Mouse (Mus musculus) embryo, embryonic 11.5 days (tissue): ENCODE measurements around the gene Trpt1.
"Not testable (repeated sequence)": the region's sequence is repeated elsewhere in the genome, so short reads cannot be mapped to it uniquely, and the experiment has no call there.

Source experiments
- DNase-seq: peaks from one replicate; pipeline ENCODE4 v3.0.0-alpha.2; 2012; ENCODE audit warnings: low read depth, low spot score

Gene Trpt1

DNA sequence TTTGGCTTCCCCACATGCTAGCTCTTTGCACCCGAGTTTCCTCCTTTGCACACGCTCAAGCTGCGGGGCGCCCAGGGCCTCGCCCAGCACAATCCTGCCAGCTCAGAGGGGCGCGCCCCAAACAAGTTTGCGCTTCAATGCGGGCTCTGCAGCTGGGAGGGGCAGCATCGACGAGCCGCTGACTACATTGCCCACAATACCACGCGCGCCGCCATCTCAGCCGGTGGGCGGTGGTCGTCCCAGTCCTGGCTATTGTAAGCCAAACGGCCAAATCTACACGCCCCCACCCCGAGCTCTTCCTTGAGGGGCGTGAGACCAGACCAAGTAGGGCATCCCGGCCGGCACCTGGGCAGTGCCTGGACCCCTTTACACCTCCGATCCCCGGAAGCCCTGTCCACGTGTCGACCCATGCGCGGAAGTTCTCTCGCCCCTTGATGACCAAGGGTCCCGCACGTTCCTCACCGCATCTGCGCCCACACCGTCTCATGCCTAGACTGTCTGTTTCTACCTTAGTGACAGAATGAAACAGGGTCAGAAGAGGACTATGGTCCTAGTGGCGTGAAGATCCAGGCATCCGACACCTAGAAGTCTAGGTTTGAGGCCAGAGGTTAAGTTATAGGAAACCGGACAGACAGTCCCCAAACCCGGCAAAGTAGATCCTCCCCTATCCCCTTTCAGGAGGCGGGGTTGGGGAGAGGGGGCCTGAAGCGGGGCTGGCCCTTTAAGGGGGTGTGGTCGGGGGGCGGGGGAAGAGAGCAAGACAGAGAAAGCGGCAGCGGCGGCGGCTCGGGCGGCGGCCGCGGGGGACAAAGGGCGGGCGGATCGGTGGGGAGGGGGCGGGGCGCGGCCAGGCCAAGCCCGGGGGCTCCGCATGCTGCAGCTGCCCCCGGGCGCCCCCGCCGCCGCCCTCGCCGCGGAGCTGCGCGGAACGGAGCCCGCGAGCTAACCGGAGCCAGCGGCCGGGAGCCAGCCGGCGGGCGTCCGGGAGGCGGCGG, 21.4 kb upstream of the Trpt1 start, which contains the start of gene Ppp1r14b:
Ppp1r14b (plus strand) TSS at position 758 of the 995 bp plus-strand sequence.
- DNase-seq: peak; percentile 84

DNA sequence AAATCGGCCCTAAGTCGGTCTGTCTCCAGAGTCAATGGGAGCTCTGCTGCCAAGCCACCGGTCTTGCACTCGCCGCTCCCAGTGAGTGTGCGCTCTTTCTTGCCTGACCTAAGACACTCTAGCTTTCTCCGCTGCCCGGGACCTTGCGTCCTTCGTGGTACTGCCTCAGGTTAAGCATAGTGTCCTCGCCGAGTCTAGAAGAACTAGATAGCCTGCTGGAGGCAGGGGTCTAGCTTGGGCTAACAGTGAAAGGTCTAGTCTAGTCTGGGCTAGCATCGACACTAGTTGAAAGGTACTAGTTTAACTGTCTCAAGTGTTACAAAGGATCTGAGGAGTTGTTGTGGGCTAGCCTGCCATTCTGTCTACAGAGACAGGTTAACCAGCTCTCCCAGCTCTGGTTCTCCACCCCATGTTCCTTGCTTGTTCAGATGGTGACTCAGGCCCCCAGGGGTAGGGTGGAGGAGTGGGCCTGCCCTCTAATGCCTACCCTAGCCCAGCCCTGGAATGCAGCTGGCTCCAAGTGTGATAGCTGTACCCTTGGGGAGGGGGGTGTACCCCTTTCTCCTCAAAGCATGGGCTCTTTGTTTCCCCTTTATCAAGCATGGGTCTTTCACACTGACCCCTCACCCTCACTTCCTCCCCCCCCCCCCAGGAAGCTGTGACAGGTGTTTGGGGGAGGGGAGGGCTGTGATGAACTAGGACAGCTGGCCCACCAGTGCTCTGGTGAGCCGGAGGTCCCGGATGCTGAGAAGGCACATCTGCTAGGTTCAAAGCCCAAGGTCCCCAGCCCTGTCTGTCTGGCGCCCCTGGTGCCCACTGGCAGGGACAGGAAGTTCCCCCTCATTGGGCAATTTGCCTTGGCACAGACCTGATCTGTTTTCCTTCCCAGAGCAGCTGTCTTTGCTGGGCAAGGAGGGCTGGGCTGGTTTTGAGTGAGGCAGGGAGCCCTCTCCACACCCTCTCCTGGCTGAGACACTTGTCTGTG, 20.1 kb upstream of the Trpt1 start, which contains the start of gene Plcb3:
Plcb3 (minus strand) TSS at position 934 of the 985 bp plus-strand sequence.
- no peak for DNase-seq

DNA sequence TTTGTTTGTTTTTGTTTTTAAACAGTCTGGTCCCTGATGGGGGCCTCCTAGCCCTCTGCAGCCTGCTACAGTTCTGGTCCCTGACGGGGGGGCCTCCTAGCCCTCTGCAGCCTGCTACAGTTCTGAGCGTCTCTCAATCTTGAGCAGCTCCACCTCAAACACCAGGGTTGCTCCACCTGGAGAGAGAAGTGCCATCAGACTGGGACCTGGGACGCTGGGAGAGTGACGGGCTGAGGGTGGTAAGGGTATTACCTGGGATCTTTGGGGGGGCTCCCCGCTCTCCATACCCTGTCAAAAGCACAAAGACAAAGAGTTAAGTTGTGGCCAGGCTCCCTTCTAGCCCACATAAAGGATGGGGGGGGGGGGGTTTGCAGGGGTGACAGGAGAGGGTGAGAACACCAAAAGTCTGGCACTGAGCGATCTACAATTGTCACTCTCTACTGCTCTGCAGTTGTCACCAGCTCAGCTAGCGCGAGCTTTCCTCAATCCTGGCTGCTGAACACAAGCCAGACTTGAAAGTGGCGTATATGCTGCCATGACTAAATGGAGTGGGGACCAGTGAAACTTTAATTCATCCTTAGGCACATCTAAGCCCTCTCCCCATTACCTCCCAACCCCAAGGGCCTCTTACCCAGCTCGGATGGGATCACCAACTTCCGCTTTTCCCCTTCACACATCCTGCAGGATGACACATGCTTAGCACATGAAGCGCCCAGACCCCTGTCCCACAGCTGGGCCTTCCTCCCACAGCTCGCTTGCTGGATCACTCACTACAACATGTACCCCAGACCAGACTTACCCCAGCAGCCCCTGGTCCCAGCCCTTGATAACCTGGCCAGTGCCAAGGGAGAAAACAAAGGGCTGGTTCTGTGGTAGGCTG, 17.9 kb upstream of the Trpt1 start:
- DNase-seq: no peak

DNA sequence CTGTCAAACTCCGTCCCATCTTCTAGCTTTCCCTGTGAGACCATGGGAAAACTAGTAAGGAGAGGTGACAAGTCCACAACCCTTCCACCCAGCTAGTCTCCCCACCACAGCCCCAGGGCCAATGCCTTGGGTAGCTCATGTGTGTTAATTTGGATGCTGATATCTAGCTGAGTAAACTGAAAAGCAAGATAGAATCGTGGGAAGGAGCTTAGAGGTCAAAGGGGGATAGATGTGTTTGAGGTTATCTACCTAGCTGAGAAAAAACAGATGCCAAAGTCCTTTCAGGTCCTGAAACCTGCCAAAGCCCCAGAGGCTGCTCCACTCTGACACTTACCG, 17.3 kb upstream of the Trpt1 start:
- no peak for DNase-seq

DNA sequence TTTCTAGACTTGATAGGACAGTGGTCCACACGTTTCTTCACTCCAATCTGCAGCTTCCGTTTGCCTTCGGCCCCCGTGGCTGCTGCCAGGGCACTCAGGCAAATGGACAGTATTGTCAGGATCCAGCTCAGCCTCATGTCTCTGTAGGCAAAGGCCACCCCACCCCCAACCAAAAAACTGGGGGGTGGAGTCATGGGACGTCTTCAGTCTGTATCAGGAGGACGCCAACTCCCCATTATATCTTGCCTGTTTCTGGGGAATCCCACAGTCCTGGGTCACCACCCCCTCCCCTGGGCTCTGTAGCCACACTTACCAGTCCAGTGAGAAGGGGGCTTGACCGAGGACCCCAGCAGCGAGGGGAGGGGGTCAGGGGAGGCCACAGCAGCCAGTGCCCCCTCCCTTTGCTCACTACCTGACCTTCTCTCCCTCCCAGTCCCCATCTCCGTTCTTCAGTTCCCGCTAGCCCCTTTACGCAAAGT, 16.9 kb upstream of the Trpt1 start:
- DNase-seq: no peak

DNA sequence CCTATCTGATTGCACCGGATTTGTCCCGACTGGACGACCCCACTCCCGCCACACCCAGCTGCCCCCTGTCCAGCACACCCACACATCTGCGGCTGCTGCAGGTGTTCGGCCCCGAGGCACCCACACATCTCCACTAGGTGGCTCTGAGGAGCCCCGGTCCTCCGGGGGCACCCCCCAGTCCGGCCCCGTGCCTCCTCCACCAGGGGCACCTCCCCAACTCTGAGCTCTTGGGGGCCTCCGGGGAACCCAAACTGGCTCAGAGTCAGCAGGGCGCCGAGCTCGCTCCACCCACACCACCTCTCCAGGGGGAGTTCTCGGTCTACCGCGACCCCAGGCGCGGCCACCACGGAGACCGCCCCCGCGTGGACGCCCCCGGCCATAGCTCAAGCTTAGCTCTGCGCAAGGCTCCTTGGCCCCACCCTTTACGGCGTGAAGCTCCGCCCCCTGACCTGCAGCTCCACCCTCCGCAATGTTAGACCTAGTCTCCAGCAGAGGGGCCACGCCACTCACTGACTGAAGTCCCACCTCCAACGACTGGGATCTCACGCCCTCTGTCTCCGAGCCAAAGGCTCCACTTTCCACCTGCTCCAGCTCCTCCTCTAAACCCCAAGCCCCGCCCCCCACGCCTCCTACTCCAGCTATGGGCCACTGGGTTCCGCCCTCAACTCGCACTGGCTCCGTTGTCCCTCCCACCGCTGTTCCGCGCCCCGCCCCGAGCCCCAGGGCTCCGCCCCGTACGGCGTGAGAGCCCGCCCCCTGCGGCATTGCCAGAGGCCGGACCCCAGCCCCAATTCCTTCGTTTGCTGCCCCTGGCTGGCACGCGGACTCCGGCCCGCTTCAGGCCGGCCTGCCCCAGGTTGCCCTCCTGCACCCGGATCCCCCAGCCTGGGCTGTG, 16.2 kb upstream of the Trpt1 start:
- peak; percentile 98 for DNase-seq

DNA sequence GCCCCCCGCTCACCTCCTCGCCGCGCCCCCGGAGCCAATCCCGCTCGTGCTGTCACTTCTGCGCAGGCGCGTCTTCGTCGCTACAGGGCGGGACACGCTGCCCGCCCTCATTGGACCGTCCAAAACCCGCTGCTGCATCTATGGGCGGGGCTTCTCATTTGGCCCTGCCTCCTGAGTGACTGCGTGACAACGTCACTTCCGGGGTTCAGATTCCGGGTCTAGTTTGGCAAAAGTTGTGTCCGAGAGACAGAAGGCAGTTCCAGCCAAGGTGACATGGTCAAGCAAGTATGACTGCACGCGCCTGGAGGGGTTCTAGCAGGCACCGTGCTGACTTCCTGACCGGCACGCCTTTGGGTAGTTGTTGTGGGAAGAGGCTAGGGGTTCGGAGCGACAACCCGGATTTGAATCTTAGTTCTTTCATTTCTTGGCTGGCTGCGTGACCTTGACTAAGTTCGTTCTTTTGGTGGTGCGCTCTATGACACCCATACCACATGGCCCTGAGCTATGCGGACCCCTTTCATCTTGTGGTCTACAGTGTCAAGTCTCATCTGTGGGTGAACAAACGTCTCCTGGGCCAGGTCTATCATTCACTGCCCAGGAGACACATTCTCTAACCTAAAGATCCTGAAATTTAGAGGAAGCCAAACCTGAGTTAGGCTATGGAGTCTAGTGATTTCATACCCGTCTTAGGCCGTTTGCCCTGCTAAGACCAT, 15.4 kb upstream of the Trpt1 start, which contains the start of gene Fkbp2:
Fkbp2 (minus strand) TSS at position 121 of the 713 bp plus-strand sequence.
- peak; percentile 99 for DNase-seq

DNA sequence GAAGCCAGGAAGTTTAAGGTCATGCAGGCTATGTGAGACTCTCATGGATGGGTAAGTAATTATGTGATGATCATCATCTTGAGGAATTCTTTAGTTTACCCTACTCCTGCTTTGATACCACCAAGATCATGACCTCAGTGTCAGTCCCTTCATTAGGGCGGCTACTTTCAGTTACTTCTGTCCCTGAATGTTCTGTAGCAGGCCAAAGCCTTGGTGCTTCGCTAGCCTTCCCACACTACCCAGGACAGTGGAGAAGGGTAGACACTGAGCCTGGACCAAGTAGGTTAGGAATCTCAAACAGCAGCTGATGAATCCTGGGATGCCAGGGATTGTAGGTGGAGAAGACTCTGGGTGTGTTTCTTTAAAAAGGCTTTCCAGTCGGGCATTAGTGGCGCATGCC, 14.5 kb upstream of the Trpt1 start:
- no peak for DNase-seq

DNA sequence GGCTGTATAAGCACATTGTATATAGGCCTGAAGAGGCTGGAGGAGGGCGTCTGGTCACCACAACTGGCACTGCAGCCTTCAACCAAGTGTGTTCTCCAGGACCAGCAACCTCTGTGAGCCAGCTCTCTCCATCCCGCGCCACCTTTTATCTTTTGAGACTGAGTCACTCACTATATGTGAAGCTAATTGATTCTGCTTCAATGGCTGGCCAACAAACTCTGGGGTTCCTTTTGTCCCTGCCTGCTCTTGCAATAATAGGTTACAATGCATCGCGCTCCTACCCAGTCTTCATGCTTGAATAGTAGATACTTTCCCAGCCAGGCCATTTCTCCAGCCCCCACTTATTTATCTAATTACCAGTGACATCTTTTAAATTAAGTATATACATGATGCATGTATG, 12.3 kb upstream of the Trpt1 start:
- DNase-seq: no peak

DNA sequence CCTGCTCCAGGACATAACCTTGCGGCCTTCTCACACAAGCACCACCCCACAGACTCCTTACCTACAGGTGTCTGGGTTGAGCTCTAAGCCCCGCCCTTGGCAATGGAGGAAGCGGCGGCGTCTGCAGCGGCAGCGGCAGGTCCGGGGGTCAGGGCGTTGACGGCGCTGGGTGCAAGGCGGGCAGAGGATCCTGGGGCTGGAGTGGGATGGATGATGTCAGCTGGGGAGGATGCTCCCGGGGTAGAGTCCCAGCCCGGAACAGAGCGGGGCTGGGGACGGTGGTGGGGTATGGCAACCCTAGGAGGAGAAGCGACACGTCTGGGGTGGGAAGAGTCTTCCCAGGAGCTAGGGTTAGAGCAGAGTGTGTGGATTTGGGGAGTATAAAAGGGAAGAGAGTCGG, 10.6 kb upstream of the Trpt1 start:
- no peak for DNase-seq

DNA sequence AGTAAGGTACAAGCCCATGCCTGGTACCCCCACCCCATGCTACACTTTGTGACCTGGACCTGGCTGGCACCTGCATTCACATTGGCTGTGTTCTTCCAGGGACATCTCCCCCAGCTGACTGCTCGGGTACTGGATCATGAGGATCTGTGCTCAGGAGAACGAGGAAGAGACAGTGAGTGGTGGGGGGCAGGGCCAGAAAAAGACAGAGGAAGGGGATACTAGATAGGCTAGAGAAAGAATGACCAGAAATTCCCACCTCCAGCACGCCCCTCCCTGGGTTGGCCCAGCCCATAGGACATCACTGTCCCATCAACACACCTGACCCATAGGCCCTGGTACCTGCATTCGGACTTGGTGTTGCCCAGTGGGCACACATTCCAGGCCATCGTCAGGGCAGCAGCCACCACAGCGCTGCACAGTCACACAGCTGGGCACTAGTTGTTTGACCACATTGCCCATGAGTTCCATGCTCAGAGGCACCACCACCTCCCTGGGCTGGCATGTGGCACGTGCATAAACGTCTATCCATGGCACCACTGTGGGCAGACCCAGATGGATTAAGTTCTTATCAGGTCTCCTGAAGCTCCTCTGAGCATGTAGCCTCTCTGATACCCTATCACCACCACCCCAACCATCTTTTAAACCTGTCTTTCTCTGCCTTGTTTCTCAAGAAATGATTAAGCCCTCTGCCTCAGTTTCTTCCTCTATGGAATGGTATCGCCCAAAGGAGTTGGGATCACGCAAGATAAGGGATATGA, 9.8 kb upstream of the Trpt1 start:
- no peak for DNase-seq

DNA sequence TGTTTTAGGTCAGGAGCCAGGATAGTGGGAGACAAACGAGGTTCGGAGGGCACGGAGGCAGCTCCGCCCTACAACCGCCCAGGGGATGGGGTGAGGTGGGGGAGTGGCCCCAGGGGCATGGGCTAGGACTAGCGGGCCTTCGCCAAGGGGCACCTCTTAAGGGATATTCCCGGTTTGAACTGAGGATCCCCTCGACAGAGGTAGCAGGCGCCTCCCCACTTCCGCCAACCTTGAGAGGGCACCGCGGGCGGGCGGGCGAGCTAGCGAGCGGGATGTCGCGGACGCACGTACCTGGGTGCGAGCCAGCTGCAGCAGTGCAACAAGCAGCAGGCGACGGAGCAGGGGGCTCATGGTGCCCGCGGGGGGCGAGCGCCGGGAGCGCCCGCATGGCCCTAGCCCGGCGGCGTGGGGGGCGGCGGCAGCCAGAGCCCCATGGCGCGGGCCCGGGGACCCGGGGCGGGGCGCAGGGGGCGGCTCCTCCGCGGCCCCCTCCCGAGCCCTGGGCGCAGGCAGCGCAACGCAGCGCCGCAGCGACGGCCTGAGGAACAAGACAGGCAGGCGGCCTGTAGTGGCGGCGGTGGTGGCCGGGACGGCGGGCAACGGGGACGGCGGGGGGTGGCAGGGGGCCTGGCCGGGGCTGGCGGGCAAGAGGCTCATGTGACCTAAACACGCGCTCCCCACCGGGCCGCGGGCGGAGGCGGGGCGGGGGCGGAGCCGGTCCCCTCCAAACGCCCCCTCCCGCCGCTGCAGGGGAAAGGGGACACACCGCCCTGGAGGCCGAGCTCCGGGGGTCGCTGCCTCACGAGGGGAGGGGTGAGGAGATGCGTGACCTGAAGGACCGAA, 8.6 kb upstream of the Trpt1 start, which contains the start of gene Vegfb:
Vegfb (minus strand) TSS at position 591 of the 843 bp plus-strand sequence.
- DNase-seq: no peak

DNA sequence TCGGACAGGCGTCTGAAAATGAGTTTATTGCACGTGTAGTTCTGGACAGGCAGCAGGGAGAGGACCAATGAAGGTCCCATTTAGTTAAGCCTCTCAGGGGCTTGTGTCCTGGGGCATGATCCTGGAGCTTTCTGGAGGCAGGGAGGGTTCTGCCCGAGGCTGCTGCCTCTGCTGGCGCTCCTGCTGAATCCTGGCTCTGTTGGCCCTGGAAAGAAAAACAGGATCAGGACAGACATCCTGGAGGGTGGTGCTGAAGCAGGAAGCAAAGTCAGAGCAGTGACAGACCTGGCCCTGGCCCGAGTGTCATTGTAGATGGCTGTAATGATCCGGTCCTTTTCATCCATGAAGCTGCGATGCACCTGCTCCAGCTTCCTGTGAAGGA, 8.0 kb upstream of the Trpt1 start:
- DNase-seq: no peak

DNA sequence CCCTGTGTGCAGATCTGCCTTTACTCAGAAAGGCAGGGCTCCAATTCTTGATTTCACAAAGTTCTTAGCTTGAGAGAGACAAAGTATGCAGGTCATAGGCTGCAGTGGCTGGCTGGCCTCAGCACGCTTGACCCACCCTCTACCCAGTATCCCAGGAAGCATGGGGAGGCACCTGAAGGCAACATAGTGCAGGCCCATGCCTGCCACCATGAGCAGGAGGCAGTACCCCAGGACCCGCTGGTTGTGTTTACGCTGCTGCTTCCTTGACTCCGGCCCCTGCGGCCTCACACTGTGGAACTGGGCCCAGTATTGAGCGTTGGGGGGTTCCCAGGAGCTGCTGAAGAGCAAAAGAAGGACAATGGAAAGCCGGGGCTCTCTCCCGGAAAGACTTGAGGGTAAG, 6.7 kb upstream of the Trpt1 start:
- DNase-seq: no peak

DNA sequence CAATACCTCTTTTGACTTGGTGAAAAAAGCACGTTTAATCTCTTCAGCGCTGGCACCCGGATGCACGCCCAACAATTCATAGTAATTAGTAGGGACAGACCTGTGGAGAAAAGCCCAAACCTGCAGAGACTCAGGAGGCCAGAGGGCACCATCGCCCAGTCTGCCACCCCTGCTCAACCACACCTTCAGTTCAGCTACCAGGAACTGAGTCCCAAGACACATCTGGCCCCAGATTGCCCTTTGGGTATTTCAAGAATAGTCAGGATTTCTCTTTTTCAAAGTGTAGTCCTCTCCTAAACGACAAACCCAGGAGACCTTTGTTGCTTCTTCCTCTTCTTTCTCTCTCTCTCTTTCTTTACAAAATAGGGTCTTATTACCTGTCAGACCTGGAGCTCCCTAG, 5.2 kb upstream of the Trpt1 start:
- no peak for DNase-seq

DNA sequence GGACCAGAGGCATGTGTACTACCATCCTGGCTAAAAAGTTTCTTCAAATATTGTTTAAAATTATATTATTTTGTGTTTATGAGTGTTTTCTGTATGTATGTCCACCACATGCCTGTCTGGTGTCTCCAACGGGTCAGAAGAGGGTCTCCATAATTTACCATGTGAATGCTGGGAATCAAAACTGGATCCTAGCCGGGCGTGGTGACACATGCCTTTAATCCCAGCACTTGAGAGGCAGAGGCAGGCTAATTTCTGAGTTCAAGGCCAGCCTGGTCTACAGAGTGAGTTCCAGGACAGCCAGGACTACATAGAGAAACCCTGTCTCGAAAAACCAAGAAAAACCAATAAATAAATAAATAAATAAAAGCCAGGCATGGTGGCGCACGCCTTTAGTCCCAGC, 4.8 kb upstream of the Trpt1 start:
- not testable (repeated sequence) for DNase-seq
